Mouse (Mus musculus) limb, embryonic 11.5 days (tissue): Measurements from ENCODE around the gene Bcl9l. TPM values are rescaled to one million over a fixed set of nuclear protein-coding genes. Genes with fewer than 3 reads are reported as not detected.

Experiments used
- ATAC-seq: fragments of 200-750 bp; cut with Nextera tagmentation; 2 replicates; pipeline ENCODE4 v1.8.0; 2017; ENCODE audit warnings: low read depth; ENCODE audit not compliant: insufficient number of reproducible peaks, low FRiP score, low TSS enrichment
- DNase-seq: peaks from one replicate; pipeline ENCODE4 v3.0.0-alpha.2; 2015; ENCODE audit warnings: low spot score
- H3K27ac ChIP-seq: fragments of 300-500 bp; sonication (generic); replicated peaks from 2 replicates; pipeline ENCODE4 v1.5.1; 2014; ENCODE audit warnings: low read depth, mild to moderate bottlenecking, low read length
- H3K27me3 ChIP-seq: fragments of 300-500 bp; sonication (generic); 2 replicates; pipeline ENCODE4 v1.6.1; 2014; ENCODE audit warnings: mild to moderate bottlenecking, low read length, mixed read lengths; ENCODE audit not compliant: control insufficient read depth, insufficient read depth
- H3K36me3 ChIP-seq: fragments of 300-500 bp; sonication (generic); 2 replicates; pipeline ENCODE4 v1.6.1; 2014; ENCODE audit warnings: mild to moderate bottlenecking, low read length, moderate library complexity, mixed read lengths; ENCODE audit not compliant: control insufficient read depth, insufficient read depth
- H3K4me1 ChIP-seq: fragments of 300-500 bp; sonication (generic); 2 replicates; pipeline ENCODE4 v1.6.1; 2014; ENCODE audit warnings: low read length, mixed read lengths; ENCODE audit not compliant: control insufficient read depth, insufficient read depth
- H3K4me2 ChIP-seq: fragments of 300-500 bp; sonication (generic); 2 replicates; pipeline ENCODE4 v1.6.1; 2014; ENCODE audit warnings: low read depth, mild to moderate bottlenecking, moderate library complexity; ENCODE audit not compliant: severe bottlenecking
- H3K4me3 ChIP-seq: fragments of 300-500 bp; sonication (generic); 2 replicates; pipeline ENCODE4 v1.5.1; 2014; ENCODE audit warnings: low read depth, low read length
- H3K9ac ChIP-seq: fragments of 300-500 bp; sonication (generic); 2 replicates; pipeline ENCODE4 v1.6.1; 2014; ENCODE audit warnings: mild to moderate bottlenecking, low read length
- H3K9me3 ChIP-seq: fragments of 300-500 bp; sonication (generic); 2 replicates; pipeline ENCODE4 v1.6.1; 2016; ENCODE audit warnings: low read length; ENCODE audit not compliant: control insufficient read depth
- WGBS: fragments of 180-500 bp; shearing (Covaris S2); extraction: QIAGEN DNeasy Blood & Tissue Kit; methylation state at CpG from one replicate; pipeline ENCODE4 v1.1.7; 2014; 5-methylcytosine and 5-hydroxymethylcytosine counted together
- polyA plus RNA-seq: library from polyadenylated mRNA; unstranded; fragments of >200 nt; fragmentation: Nextera tagmentation; extraction: Ambion mirVana; gene quantifications from 2 replicates; pipeline ENCODE4 v1.2.1, GENCODE M21; 2014

The Bcl9l gene
- polyA plus RNA-seq, 1 experiment from 2014 or later, result 11.6 TPM

GRCm38 (mm10) chr9:44548412-44549152, 66.0 kb downstream of the Bcl9l start:
- Histone ChIP-seq H3K4me2 (no peak overlapping the region), H3K4me3 (no peak overlapping the region), H3K4me1 (no peaks in the 10 kb centered on the region), H3K27me3 (no peaks in the 10 kb centered on the region), H3K9ac (no peak overlapping the region), H3K27ac (no peak overlapping the region), H3K9me3 (no peaks in the 10 kb centered on the region), H3K36me3 (no peaks in the 10 kb centered on the region)
- ATAC-seq (no peak), DNase-seq (no peak)
- 94% methylated on average over 8 of the region's 8 CpGs for WGBS

GRCm38 (mm10) chr9:44551138-44551537, 68.5 kb downstream of the Bcl9l start:
- DNase-seq, result no peak
- WGBS, result 92% methylated on average over 10 of the region's 10 CpGs
- no peaks in the 10 kb centered on the region for H3K36me3 ChIP-seq
- no peaks in the 10 kb centered on the region for H3K27me3 ChIP-seq
- H3K9me3 ChIP-seq, result no peaks in the 10 kb centered on the region
- no peak for ATAC-seq
- H3K4me3 ChIP-seq, result no peak overlapping the region
- H3K27ac ChIP-seq, result no peak overlapping the region
- H3K4me2 ChIP-seq, result no peak overlapping the region
- H3K4me1 ChIP-seq, result no peaks in the 10 kb centered on the region
- no peak overlapping the region for H3K9ac ChIP-seq

GRCm38 (mm10) chr9:44552161-44552560, 69.5 kb downstream of the Bcl9l start:
- no peak for ATAC-seq
- Histone ChIP-seq H3K27me3 (no peaks in the 10 kb centered on the region), H3K27ac (no peak overlapping the region), H3K9ac (no peak overlapping the region), H3K4me2 (no peak overlapping the region), H3K9me3 (no peaks in the 10 kb centered on the region), H3K36me3 (no peaks in the 10 kb centered on the region), H3K4me1 (no peaks in the 10 kb centered on the region), H3K4me3 (no peak overlapping the region)
- DNase-seq, result no peak
- WGBS, result 93% methylated on average over 8 of the region's 8 CpGs

Other genes starting within 250 kb of the Bcl9l start
- gene Cbl, start 248.8 kb upstream of the Bcl9l start, polyA plus RNA-seq, result 19.2 and 21.7 TPM in 2 replicates
- gene Ccdc153, start 242.1 kb upstream of the Bcl9l start, polyA plus RNA-seq, result not detected in 2 replicates
- gene Pdzd3, start 231.4 kb upstream of the Bcl9l start, polyA plus RNA-seq, result 0.08 TPM in 1 of 2 replicates, not detected in the other
- 2.7 and 3.0 TPM in 2 replicates for gene Nlrx1, start 214.2 kb upstream of the Bcl9l start, polyA plus RNA-seq
- 3.4 and 3.7 TPM in 2 replicates for gene Abcg4, start 194.2 kb upstream of the Bcl9l start, polyA plus RNA-seq
- 19.5 and 28.4 TPM in 2 replicates for gene Hinfp, start 177.2 kb upstream of the Bcl9l start, polyA plus RNA-seq
- 6.5 and 7.6 TPM in 2 replicates for gene C2cd2l, start 162.5 kb upstream of the Bcl9l start, polyA plus RNA-seq
- 52.3 and 55.8 TPM in 2 replicates for gene Dpagt1, start 156.8 kb upstream of the Bcl9l start, polyA plus RNA-seq
- gene H2afx, start 148.1 kb upstream of the Bcl9l start, polyA plus RNA-seq, result 507 and 525 TPM in 2 replicates
- 145 and 153 TPM in 2 replicates for gene Hmbs, start 138.6 kb upstream of the Bcl9l start, polyA plus RNA-seq
- gene Vps11, start 121.2 kb upstream of the Bcl9l start, polyA plus RNA-seq, result 26.4 and 26.6 TPM in 2 replicates
- gene Hyou1, start 103.3 kb upstream of the Bcl9l start, polyA plus RNA-seq, result 36.1 and 39.7 TPM in 2 replicates
- gene Slc37a4, start 86.0 kb upstream of the Bcl9l start, polyA plus RNA-seq, result 10.1 and 10.6 TPM in 2 replicates
- 2,256 and 2,311 TPM in 2 replicates for gene Rps25, start 75.7 kb upstream of the Bcl9l start, polyA plus RNA-seq
- gene Trappc4, start 75.2 kb upstream of the Bcl9l start, polyA plus RNA-seq, result 141 TPM in 2 replicates
- gene Ccdc84, start 64.3 kb upstream of the Bcl9l start, polyA plus RNA-seq, result 22.0 and 27.1 TPM in 2 replicates
- gene Foxr1, start 41.7 kb upstream of the Bcl9l start, polyA plus RNA-seq, result not detected in 2 replicates
- 0.59 and 0.99 TPM in 2 replicates for gene Upk2, start 27.8 kb upstream of the Bcl9l start, polyA plus RNA-seq
- 0.05 TPM in 1 of 2 replicates, not detected in the other for gene Cxcr5, start 79.1 kb downstream of the Bcl9l start, polyA plus RNA-seq
- gene Ddx6, start 122.1 kb downstream of the Bcl9l start, polyA plus RNA-seq, result 16.1 and 18.2 TPM in 2 replicates
- gene Treh, start 190.4 kb downstream of the Bcl9l start, polyA plus RNA-seq, result not detected in 2 replicates